Mouse (Mus musculus): ENCODE results near the gene H2-Ob. TPM values are rescaled to one million over a fixed set of nuclear protein-coding genes. Genes with fewer than 3 reads are reported as not detected.

Gene H2-Ob
- polyA plus RNA-seq, 1 experiment from 2014 or later = not detected

GRCm38 (mm10) chr17:34197904-34198520 is 40.7 kb upstream of the H2-Ob start:
- DNase-seq (ENCODE audit: low spot score) = no peak

GRCm38 (mm10) chr17:34198521-34198912 is 40.2 kb upstream of the H2-Ob start:
- H3K9ac ChIP-seq (replicated peaks; ENCODE audit: low read length) = no peak overlapping the region

More at GRCm38 (mm10) chr17:34197904-34198520, 40.7 kb upstream of the H2-Ob start:
- Histone ChIP-seq H3K4me3 (ENCODE audit: low read depth, low read length) (peak overlapping the region; percentile 31), H3K27me3 (ENCODE audit: control insufficient read depth, insufficient read depth, low read length) (peaks cover 60% of the 10 kb centered on the region), H3K27ac (replicated peaks; ENCODE audit: low read depth, low read length) (no peak overlapping the region), H3K9ac (replicated peaks; ENCODE audit: low read length) (no peak overlapping the region), H3K4me2 (ENCODE audit: low read depth, low read length) (peak overlapping the region; percentile 60), H3K4me1 (ENCODE audit: control insufficient read depth, insufficient read depth, low read length) (no peaks in the 10 kb centered on the region; the same call in 1 of the 2 replicates), H3K9me3 (replicated peaks; ENCODE audit: control insufficient read depth, low read length) (no peaks in the 10 kb centered on the region), H3K36me3 (replicated peaks; ENCODE audit: control insufficient read depth, insufficient read depth, low read depth, low read length) (no peaks in the 10 kb centered on the region)
- 3% methylated on average over 32 of the region's 32 CpGs for WGBS
- ATAC-seq (replicated peaks; ENCODE audit: insufficient number of reproducible peaks, low FRiP score, low TSS enrichment, low read depth) = no peak

GRCm38 (mm10) chr17:34199050-34199619 is 39.6 kb upstream of the H2-Ob start:
- Histone ChIP-seq H3K4me3 (ENCODE audit: low read depth, low read length) (no peak overlapping the region), H3K27ac (replicated peaks; ENCODE audit: low read depth, low read length) (no peak overlapping the region), H3K27me3 (ENCODE audit: control insufficient read depth, insufficient read depth, low read length) (peaks cover 57% of the 10 kb centered on the region), H3K9ac (replicated peaks; ENCODE audit: low read length) (no peak overlapping the region), H3K4me2 (ENCODE audit: low read depth, low read length) (no peak overlapping the region), H3K4me1 (ENCODE audit: control insufficient read depth, insufficient read depth, low read length) (no peaks in the 10 kb centered on the region; the same call in 1 of the 2 replicates), H3K36me3 (replicated peaks; ENCODE audit: control insufficient read depth, insufficient read depth, low read depth, low read length) (no peaks in the 10 kb centered on the region), H3K9me3 (replicated peaks; ENCODE audit: control insufficient read depth, low read length) (no peaks in the 10 kb centered on the region)
- WGBS = 65% methylated on average over 12 of the region's 12 CpGs
- DNase-seq (ENCODE audit: low spot score) = no peak
- ATAC-seq (replicated peaks; ENCODE audit: insufficient number of reproducible peaks, low FRiP score, low TSS enrichment, low read depth) = no peak

More at GRCm38 (mm10) chr17:34198521-34198912, 40.2 kb upstream of the H2-Ob start:
- no peak for DNase-seq (ENCODE audit: low spot score)
- H3K36me3 ChIP-seq (replicated peaks; ENCODE audit: control insufficient read depth, insufficient read depth, low read depth, low read length) = no peaks in the 10 kb centered on the region
- WGBS = 8% methylated on average over 11 of the region's 11 CpGs
- ATAC-seq (replicated peaks; ENCODE audit: insufficient number of reproducible peaks, low FRiP score, low TSS enrichment, low read depth) = no peak
- H3K27me3 ChIP-seq (ENCODE audit: control insufficient read depth, insufficient read depth, low read length) = peaks cover 62% of the 10 kb centered on the region
- H3K4me2 ChIP-seq (ENCODE audit: low read depth, low read length) = no peak overlapping the region
- no peak overlapping the region for H3K27ac ChIP-seq (replicated peaks; ENCODE audit: low read depth, low read length)
- no peaks in the 10 kb centered on the region; the same call in 1 of the 2 replicates for H3K4me1 ChIP-seq (ENCODE audit: control insufficient read depth, insufficient read depth, low read length)
- no peaks in the 10 kb centered on the region for H3K9me3 ChIP-seq (replicated peaks; ENCODE audit: control insufficient read depth, low read length)
- H3K4me3 ChIP-seq (ENCODE audit: low read depth, low read length) = no peak overlapping the region

- WGBS = 79% methylated on average over 10 of the region's 10 CpGs
- H3K27me3 ChIP-seq (ENCODE audit: control insufficient read depth, insufficient read depth, low read length) = peaks cover 55% of the 10 kb centered on the region
- ATAC-seq (replicated peaks; ENCODE audit: insufficient number of reproducible peaks, low FRiP score, low TSS enrichment, low read depth) = no peak
Observed at GRCm38 (mm10) chr17:34200047-34200446, 38.7 kb upstream of the H2-Ob start.

GRCm38 (mm10) chr17:34200772-34201505 is 37.8 kb upstream of the H2-Ob start:
- 84% methylated on average over 16 of the region's 16 CpGs for WGBS
- Histone ChIP-seq H3K9me3 (replicated peaks; ENCODE audit: control insufficient read depth, low read length) (no peaks in the 10 kb centered on the region), H3K4me2 (ENCODE audit: low read depth, low read length) (no peak overlapping the region), H3K27me3 (ENCODE audit: control insufficient read depth, insufficient read depth, low read length) (peaks cover 55% of the 10 kb centered on the region), H3K4me1 (ENCODE audit: control insufficient read depth, insufficient read depth, low read length) (no peaks in the 10 kb centered on the region; the same call in 1 of the 2 replicates), H3K27ac (replicated peaks; ENCODE audit: low read depth, low read length) (no peak overlapping the region), H3K4me3 (ENCODE audit: low read depth, low read length) (no peak overlapping the region), H3K36me3 (replicated peaks; ENCODE audit: control insufficient read depth, insufficient read depth, low read depth, low read length) (no peaks in the 10 kb centered on the region), H3K9ac (replicated peaks; ENCODE audit: low read length) (no peak overlapping the region)
- DNase-seq (ENCODE audit: low spot score) (no peak), ATAC-seq (replicated peaks; ENCODE audit: insufficient number of reproducible peaks, low FRiP score, low TSS enrichment, low read depth) (no peak)

More at GRCm38 (mm10) chr17:34200047-34200446, 38.7 kb upstream of the H2-Ob start:
- no peak overlapping the region for H3K27ac ChIP-seq (replicated peaks; ENCODE audit: low read depth, low read length)
- H3K9me3 ChIP-seq (replicated peaks; ENCODE audit: control insufficient read depth, low read length) = no peaks in the 10 kb centered on the region
- H3K36me3 ChIP-seq (replicated peaks; ENCODE audit: control insufficient read depth, insufficient read depth, low read depth, low read length) = no peaks in the 10 kb centered on the region
- H3K4me2 ChIP-seq (ENCODE audit: low read depth, low read length) = no peak overlapping the region
- H3K9ac ChIP-seq (replicated peaks; ENCODE audit: low read length) = no peak overlapping the region
- no peaks in the 10 kb centered on the region; the same call in 1 of the 2 replicates for H3K4me1 ChIP-seq (ENCODE audit: control insufficient read depth, insufficient read depth, low read length)
- no peak overlapping the region for H3K4me3 ChIP-seq (ENCODE audit: low read depth, low read length)
- DNase-seq (ENCODE audit: low spot score) = no peak

GRCm38 (mm10) chr17:34201506-34202055 is 37.1 kb upstream of the H2-Ob start:
- Histone ChIP-seq H3K27ac (replicated peaks; ENCODE audit: low read depth, low read length) (no peak overlapping the region), H3K4me3 (ENCODE audit: low read depth, low read length) (no peak overlapping the region), H3K36me3 (replicated peaks; ENCODE audit: control insufficient read depth, insufficient read depth, low read depth, low read length) (no peaks in the 10 kb centered on the region), H3K4me1 (ENCODE audit: control insufficient read depth, insufficient read depth, low read length) (no peaks in the 10 kb centered on the region; the same call in 1 of the 2 replicates), H3K27me3 (ENCODE audit: control insufficient read depth, insufficient read depth, low read length) (peaks cover 53% of the 10 kb centered on the region), H3K9me3 (replicated peaks; ENCODE audit: control insufficient read depth, low read length) (no peaks in the 10 kb centered on the region), H3K9ac (replicated peaks; ENCODE audit: low read length) (no peak overlapping the region), H3K4me2 (ENCODE audit: low read depth, low read length) (no peak overlapping the region)
- ATAC-seq (replicated peaks; ENCODE audit: insufficient number of reproducible peaks, low FRiP score, low TSS enrichment, low read depth) = no peak
- no peak for DNase-seq (ENCODE audit: low spot score)
- WGBS = 66% methylated on average over 7 of the region's 7 CpGs

- Histone ChIP-seq H3K9me3 (replicated peaks; ENCODE audit: control insufficient read depth, low read length) (no peaks in the 10 kb centered on the region), H3K4me1 (ENCODE audit: control insufficient read depth, insufficient read depth, low read length) (no peaks in the 10 kb centered on the region), H3K4me2 (ENCODE audit: low read depth, low read length) (no peak overlapping the region), H3K9ac (replicated peaks; ENCODE audit: low read length) (no peak overlapping the region), H3K27me3 (ENCODE audit: control insufficient read depth, insufficient read depth, low read length) (peaks cover 41% of the 10 kb centered on the region), H3K36me3 (replicated peaks; ENCODE audit: control insufficient read depth, insufficient read depth, low read depth, low read length) (no peaks in the 10 kb centered on the region), H3K27ac (replicated peaks; ENCODE audit: low read depth, low read length) (no peak overlapping the region), H3K4me3 (ENCODE audit: low read depth, low read length) (no peak overlapping the region)
- ATAC-seq (replicated peaks; ENCODE audit: insufficient number of reproducible peaks, low FRiP score, low TSS enrichment, low read depth) = peak; percentile 55; the same call in 1 of the 2 replicates
- 73% methylated on average over 4 of the region's 4 CpGs for WGBS
- no peak for DNase-seq (ENCODE audit: low spot score)
Observed at GRCm38 (mm10) chr17:34202760-34203442, 35.8 kb upstream of the H2-Ob start.

Data from embryonic facial prominence, embryonic 11.5 days (tissue).